Mouse (Mus musculus) erythroblast, embryonic 14.5 days (primary cell): ENCODE data around the gene Ceacam9.

Source experiments
- GATA1 ChIP-seq: IDR thresholded peaks from 2 replicates; pipeline ENCODE4 v1.6.1; 2012; ENCODE audit warnings: low read length, inconsistent platforms, mixed read lengths
- TAL1 ChIP-seq: IDR thresholded peaks from 3 replicates; pipeline ENCODE4 v1.6.1; 2012; ENCODE audit warnings: low read length, inconsistent platforms, mixed read lengths

DNA sequence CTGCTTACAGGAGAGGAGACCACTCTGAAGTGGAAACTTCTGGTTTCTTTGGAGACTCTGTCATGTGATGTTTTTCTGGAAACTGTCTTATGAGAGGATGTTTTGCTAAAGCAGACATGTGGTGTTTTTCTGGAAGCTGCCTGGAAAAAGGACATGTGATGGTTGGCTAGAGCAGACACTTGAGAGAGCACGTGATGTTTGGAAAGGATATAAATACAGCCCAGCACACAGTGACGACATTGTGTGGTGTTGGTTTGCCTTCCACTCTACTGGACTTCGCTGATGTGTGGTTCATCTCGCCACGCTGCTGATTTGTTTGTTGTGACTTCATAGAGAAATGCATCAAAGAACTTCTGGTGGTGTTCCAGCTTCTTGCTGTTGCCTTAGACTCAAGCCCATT, 21.1 kb upstream of the Ceacam9 start:
- no peak for TF ChIP-seq GATA1
- TF ChIP-seq TAL1 = no peak
